Mouse (Mus musculus) lung, embryonic 14.5 days (tissue): ENCODE measurements at regions not wholly inside any gene's neighbourhood (a gene's known extent, or its start where the extent isn't known, plus 50 kb on each side); places are given as distances from the start of the nearest gene placed in this dataset.

ENCODE experiments used
- ATAC-seq: fragments of 200-750 bp; cut with Nextera tagmentation; 2 replicates; pipeline ENCODE4 v1.8.0; 2017; ENCODE audit warnings: mild to moderate bottlenecking, moderate TSS enrichment, moderate library complexity; ENCODE audit not compliant: insufficient read depth
- DNase-seq: peaks from one replicate; pipeline ENCODE4 v3.0.0-alpha.2; 2015
- H3K27ac ChIP-seq: fragments of 300-500 bp; sonication (generic); 2 replicates; pipeline ENCODE4 v1.5.1; 2014; ENCODE audit warnings: low read depth, mild to moderate bottlenecking, moderate library complexity
- H3K27me3 ChIP-seq: fragments of 300-500 bp; sonication (generic); 2 replicates; pipeline ENCODE4 v1.6.1; 2014; ENCODE audit warnings: low read length, control low read depth; ENCODE audit not compliant: insufficient read depth
- H3K36me3 ChIP-seq: fragments of 300-500 bp; sonication (generic); 2 replicates; pipeline ENCODE4 v1.6.1; 2014; ENCODE audit warnings: control low read depth; ENCODE audit not compliant: insufficient read depth
- H3K4me1 ChIP-seq: fragments of 300-500 bp; sonication (generic); 2 replicates; pipeline ENCODE4 v1.6.1; 2014; ENCODE audit warnings: antibody characterized with exemption, control low read depth; ENCODE audit not compliant: insufficient read depth
- H3K4me2 ChIP-seq: fragments of 300-500 bp; sonication (generic); 2 replicates; pipeline ENCODE4 v1.6.1; 2014; ENCODE audit warnings: mild to moderate bottlenecking
- H3K4me3 ChIP-seq: fragments of 300-500 bp; sonication (generic); 2 replicates; pipeline ENCODE4 v1.5.1; 2014; ENCODE audit warnings: low read depth, low read length
- H3K9ac ChIP-seq: fragments of 300-500 bp; sonication (generic); 2 replicates; pipeline ENCODE4 v1.6.1; 2014
- H3K9me3 ChIP-seq: fragments of 300-500 bp; sonication (generic); 2 replicates; pipeline ENCODE4 v1.6.1; 2016; ENCODE audit warnings: low read depth, low read length, control low read depth
- CTCF ChIP-seq: IDR thresholded peaks from 2 replicates; pipeline ENCODE4 v1.5.1; 2016; ENCODE audit warnings: antibody characterized with exemption, low read depth
- WGBS: fragments of 180-500 bp; shearing (Covaris S2); extraction: QIAGEN DNeasy Blood & Tissue Kit; methylation state at CpG from one replicate; pipeline ENCODE4 v1.1.7; 2014; 5-methylcytosine and 5-hydroxymethylcytosine counted together

DNA sequence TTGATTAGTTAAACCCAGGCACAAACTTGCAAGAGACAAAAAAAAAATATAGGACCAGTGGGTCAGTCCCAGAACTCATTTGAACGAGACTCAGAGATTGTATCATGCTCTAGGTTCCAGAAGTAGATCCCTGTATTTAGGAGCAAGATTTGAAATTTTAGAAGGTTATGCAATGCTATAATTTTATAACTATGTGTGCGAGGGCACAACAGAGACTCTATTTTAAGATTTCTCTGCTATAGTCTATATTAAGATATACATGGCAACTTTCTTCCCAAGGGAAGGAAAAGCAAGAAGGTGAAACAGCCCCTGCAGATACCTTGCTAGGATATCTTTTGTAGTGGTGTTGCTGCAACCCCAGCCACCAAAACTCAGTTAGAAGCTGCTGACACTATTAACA, 55.7 kb downstream of the Otor start:
- H3K4me2 ChIP-seq, result no peak overlapping the region
- TF ChIP-seq CTCF, result no peak
- no peak overlapping the region for H3K9ac ChIP-seq
- ATAC-seq (no peak), DNase-seq (no peak)
- no peaks in the 10 kb centered on the region for H3K9me3 ChIP-seq
- H3K27me3 ChIP-seq, result no peaks in the 10 kb centered on the region
- H3K4me1 ChIP-seq, result no peaks in the 10 kb centered on the region
- H3K27ac ChIP-seq, result no peak overlapping the region
- no peak overlapping the region for H3K4me3 ChIP-seq
- H3K36me3 ChIP-seq, result no peaks in the 10 kb centered on the region
- WGBS, result 74% methylated on average over 2 of the region's 2 CpGs

DNA sequence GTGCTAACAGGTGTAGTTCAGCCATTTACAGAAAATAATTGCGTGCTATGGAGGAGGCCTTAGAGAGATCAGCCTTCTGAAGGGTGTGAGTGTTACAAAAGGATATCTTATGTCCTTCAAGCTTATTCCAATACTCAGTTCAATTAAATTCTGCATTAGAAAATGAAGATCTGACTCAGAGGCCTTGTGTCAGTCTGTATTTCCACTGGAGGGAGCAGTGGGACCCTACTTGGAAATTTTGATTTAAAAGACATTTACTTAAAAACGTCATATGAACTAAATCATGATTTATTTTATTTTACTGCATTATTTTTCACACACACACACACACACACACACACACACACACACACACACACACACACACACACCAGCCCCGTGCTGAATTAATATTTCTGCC, 70.9 kb downstream of the Otor start:
- no peak overlapping the region for H3K4me3 ChIP-seq
- TF ChIP-seq CTCF, result no peak

DNA sequence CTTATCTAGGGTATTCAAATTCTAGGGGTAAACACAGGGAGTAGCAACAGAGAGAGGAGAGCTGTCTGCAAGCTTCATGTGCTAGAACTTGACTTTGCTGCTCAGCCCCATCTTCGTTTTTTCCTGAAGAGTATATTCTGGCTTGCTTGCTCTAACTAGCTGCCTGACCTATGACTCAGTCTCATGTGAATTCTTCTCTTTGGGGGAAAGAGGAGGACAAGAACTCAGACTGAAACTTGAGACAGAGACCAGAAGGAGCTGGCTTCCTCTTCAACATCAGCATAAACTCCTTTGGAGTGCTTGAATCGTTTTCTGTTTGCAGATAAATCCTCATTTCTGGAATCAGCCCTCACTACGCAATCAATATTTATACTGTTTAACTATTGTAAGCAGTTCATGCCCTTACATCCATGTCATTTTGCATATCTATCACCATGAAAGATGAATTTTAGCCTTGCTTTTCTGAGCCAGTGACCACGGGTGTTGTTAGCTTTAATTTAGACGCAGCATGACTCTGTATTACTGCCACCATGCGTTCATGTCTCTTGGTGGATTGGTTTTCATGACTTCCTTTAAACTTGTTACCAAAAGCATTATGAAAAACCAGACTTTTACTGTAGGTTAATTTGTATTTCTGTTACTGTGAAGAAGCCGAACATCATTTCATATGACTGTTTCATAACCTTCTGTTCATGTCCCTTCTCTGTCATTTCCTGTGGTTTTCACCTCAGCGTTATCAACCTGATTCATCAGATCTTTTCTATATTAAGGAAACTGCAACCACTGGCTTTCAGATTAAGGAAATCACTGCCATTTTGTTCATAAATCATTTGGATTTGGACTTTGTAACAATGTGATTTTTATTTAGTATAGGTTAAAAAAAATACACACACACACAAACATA, 86.1 kb downstream of the Otor start:
- H3K9ac ChIP-seq, result no peak overlapping the region
- H3K9me3 ChIP-seq, result no peaks in the 10 kb centered on the region
- ATAC-seq (no peak), DNase-seq (no peak)
- TF ChIP-seq CTCF, result no peak
- H3K27me3 ChIP-seq, result no peaks in the 10 kb centered on the region
- no peak overlapping the region for H3K4me3 ChIP-seq
- no peak overlapping the region for H3K4me2 ChIP-seq
- WGBS, result 80% methylated on average over 8 of the region's 8 CpGs
- no peak overlapping the region for H3K27ac ChIP-seq
- no peaks in the 10 kb centered on the region for H3K36me3 ChIP-seq
- H3K4me1 ChIP-seq, result no peaks in the 10 kb centered on the region

More for the DNA sequence above, 70.9 kb downstream of the Otor start:
- Histone ChIP-seq H3K9ac (no peak overlapping the region), H3K4me2 (no peak overlapping the region), H3K27me3 (no peaks in the 10 kb centered on the region), H3K36me3 (no peaks in the 10 kb centered on the region), H3K4me1 (no peaks in the 10 kb centered on the region), H3K9me3 (no peaks in the 10 kb centered on the region), H3K27ac (no peak overlapping the region)
- ATAC-seq, result no peak
- 60% methylated on average over 3 of the region's 3 CpGs for WGBS
- no peak for DNase-seq

DNA sequence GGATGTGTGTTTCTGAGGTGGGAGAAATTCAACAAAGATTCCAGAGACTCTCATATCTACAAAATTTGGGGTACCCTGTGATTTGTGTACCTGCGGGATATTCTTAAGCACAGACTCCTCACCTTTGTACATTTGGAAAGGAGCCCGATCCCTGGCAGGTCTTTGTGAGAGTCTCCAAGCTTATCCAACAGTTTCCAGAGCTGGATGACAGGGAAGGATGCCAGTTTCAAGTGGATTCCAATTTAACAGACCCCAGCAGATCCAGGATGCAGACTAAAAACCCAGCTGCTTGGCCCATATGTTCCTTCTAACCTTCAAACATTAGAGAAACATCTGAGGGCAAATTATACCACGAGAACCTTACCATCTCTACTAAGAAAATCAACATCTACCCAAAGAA, 88.5 kb downstream of the Otor start:
- no peaks in the 10 kb centered on the region for H3K27me3 ChIP-seq
- WGBS, result 72% methylated on average over 3 of the region's 3 CpGs
- H3K4me1 ChIP-seq, result no peaks in the 10 kb centered on the region
- DNase-seq, result no peak
- H3K4me2 ChIP-seq, result no peak overlapping the region
- H3K4me3 ChIP-seq, result no peak overlapping the region
- H3K9me3 ChIP-seq, result no peaks in the 10 kb centered on the region
- no peaks in the 10 kb centered on the region for H3K36me3 ChIP-seq
- H3K9ac ChIP-seq, result no peak overlapping the region
- H3K27ac ChIP-seq, result no peak overlapping the region
- TF ChIP-seq CTCF, result no peak
- ATAC-seq, result no peak

DNA sequence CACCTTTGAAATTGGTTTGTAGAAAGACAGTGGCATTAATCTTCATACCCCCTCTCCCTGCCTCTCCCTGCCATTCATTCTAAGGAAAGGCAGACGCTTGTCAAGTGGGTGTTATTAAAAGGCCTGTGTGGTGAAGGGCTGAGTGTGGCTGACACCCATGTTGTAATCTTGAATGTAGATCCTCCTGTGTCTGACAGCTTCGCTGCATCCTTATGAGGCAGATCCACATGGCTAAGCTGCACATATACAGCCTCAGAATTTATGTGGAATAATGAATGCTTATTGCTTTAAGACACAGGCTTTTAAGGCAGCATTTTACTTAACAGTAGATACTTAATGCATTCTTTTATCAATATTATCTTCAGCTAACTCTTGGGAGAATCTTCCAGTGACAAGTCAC, 92.4 kb downstream of the Otor start:
- WGBS, result 67% methylated on average over 2 of the region's 2 CpGs
- no peak for ATAC-seq
- no peak overlapping the region for H3K4me3 ChIP-seq
- H3K9me3 ChIP-seq, result no peaks in the 10 kb centered on the region
- DNase-seq, result no peak
- no peaks in the 10 kb centered on the region for H3K36me3 ChIP-seq
- no peaks in the 10 kb centered on the region for H3K27me3 ChIP-seq
- H3K4me2 ChIP-seq, result no peak overlapping the region
- H3K27ac ChIP-seq, result no peak overlapping the region
- no peaks in the 10 kb centered on the region for H3K4me1 ChIP-seq
- TF ChIP-seq CTCF, result no peak
- no peak overlapping the region for H3K9ac ChIP-seq

DNA sequence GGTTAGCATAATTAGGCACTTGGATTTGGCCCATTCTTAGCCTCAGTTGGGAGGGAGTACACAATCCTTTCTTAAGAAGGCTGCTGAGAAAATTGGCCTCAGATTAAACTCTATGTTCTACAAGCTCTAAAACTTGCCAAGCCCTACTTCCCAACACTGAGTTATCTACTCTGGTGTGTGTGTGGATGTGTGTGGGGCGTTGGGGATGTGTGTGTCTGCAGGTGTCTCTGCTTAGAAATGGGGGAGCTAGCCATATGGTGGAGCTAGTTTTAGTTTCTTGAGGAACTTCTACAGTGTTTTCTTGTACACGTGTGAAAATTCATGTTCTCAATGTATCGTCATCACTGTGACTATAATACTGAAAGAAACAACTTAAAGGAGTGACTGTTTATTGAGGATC, 106.3 kb downstream of the Otor start:
- no peak for DNase-seq
- WGBS, result 65% methylated on average over 3 of the region's 3 CpGs
- TF ChIP-seq CTCF, result no peak
- H3K9ac ChIP-seq, result no peak overlapping the region
- H3K36me3 ChIP-seq, result no peaks in the 10 kb centered on the region
- H3K27ac ChIP-seq, result no peak overlapping the region
- no peak overlapping the region for H3K4me3 ChIP-seq
- no peak for ATAC-seq
- H3K4me2 ChIP-seq, result no peak overlapping the region
- H3K4me1 ChIP-seq, result no peaks in the 10 kb centered on the region
- no peaks in the 10 kb centered on the region for H3K9me3 ChIP-seq
- no peaks in the 10 kb centered on the region for H3K27me3 ChIP-seq

DNA sequence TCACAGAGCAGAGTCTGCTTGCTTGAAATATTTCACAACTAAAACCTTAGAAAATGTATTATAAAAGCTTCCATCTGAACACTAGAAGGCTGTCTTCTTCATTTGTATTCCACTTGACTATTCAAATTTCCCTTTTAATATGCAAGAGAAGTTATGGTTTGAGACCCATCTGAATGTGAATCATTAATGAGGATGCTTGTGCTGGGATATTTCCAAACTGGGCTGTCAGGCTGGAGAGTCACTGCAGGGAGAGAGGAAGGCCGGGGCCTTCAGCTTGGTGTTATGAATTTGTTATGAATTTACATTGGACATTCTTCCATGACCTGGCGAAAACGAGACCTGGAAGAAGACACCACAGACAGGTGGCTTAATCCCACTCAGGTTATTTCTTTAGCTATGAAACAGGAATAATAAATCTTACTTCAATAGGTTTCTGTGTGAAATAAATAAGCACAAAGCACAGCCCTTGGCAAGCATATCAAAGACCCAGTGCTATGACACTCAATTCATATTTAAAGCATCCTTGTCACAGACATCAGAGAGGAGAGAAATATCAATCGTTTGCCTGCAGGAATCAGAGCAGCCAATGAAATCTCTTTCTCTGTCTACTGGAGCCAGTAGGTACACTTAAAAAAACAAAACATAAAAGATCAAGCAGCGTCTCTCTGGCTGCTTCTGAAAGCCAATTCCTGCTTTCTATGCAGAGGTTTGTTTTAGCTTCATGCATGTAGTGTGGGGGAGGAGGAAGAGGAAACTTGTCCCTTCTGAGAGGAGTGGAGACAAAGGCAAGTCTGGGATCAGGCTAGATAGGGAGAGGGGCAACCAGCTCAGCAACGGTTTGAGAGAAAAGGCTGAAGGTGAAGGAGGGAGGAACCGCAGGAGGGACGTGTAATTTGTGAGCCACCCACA, 114.2 kb downstream of the Otor start:
- no peak overlapping the region for H3K4me3 ChIP-seq
- no peaks in the 10 kb centered on the region for H3K9me3 ChIP-seq
- DNase-seq (no peak), ATAC-seq (no peak)
- H3K4me2 ChIP-seq, result no peak overlapping the region
- no peak overlapping the region for H3K27ac ChIP-seq
- 48% methylated on average over 8 of the region's 8 CpGs for WGBS
- no peaks in the 10 kb centered on the region for H3K36me3 ChIP-seq
- TF ChIP-seq CTCF, result no peak
- H3K4me1 ChIP-seq, result no peaks in the 10 kb centered on the region
- no peak overlapping the region for H3K9ac ChIP-seq
- H3K27me3 ChIP-seq, result no peaks in the 10 kb centered on the region
